Mouse (Mus musculus): ENCODE results near the gene Rce1.

Gene Rce1

DNA sequence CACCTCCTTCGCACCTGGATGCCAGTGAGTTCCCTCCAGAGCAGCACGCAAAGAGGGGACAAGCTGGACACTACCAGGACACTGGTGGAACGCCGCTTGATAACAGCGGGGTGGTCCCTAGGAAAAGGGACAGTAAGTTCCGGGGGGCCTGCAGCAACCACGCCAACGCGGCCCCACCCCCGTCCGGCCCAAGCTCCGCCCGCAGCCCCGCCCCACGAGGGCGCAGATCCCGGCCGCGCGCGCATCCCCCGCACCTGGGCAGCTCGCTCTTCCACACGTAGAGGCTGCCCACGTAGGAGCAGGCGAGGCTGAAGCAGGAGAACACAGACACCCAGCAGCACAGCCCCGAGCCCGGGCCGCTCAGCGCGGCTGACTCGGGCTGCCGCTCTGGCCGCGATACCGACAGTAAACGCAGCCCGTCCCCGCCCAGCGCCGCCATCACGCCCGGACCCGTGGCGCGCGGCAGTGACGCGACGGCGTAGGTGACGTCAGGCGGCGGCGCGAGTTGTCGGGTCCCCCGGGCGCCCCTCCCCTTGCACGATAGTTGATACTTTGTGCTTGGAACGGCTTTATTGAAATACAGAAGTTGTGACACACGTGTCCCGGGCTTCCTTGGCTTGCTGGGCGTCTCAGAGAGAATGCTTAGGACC is at the start of gene Rce1:
Gene Rce1 (minus strand): TSS at position 463 of the 650 bp plus-strand sequence.
- peak; percentile 87 to 95 for DNase-seq (ENCODE audit: low spot score in 2 of 2)

DNA sequence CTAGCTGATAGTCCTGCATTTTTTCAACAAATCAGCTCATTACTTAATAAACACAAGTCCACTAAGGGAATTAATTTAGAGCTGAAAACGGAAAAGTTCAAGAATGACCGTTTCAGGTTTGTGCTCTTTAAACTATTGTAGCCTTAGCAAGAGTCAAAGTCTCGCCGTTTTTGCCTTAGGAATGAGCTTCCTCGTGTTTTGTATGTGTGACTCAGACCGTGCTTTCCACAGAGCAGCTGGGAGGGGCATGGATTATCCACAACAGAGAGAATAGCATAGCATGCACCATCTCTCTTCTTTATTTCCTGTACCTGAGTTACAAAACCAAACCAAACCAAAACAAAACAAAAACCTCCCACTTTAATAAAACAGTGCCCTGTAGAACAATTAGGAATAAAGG is 47.0 kb upstream of the Rce1 start:
- no peak for DNase-seq (ENCODE audit: low spot score in 2 of 2)

GRCm38 (mm10) chr19:4670776-4671175 is 45.3 kb upstream of the Rce1 start:
- no peak for DNase-seq (ENCODE audit: low spot score in 2 of 2)

GRCm38 (mm10) chr19:4666815-4667214 is 41.4 kb upstream of the Rce1 start:
- DNase-seq (ENCODE audit: low spot score in 2 of 2): no peak

DNA sequence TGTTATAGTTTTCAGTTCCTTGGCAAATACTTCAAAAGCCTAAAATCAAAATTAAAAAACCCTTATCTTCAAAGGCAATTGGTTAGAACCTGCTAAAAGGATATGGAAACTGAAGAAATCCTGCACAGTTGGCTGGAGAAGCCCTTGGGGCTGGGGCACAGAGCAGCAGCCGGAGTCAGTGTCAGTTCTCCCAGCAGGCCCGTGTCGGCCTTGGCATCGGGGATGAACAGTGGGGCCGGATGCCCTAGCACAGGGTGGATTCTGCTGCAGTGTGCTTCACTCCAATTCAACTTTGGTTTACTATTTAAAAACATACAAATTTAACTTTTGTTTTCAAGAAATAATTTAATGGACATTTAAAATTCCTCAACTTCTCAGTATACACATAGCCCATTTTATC is 32.7 kb upstream of the Rce1 start:
- no peak for DNase-seq (ENCODE audit: low spot score in 2 of 2)

DNA sequence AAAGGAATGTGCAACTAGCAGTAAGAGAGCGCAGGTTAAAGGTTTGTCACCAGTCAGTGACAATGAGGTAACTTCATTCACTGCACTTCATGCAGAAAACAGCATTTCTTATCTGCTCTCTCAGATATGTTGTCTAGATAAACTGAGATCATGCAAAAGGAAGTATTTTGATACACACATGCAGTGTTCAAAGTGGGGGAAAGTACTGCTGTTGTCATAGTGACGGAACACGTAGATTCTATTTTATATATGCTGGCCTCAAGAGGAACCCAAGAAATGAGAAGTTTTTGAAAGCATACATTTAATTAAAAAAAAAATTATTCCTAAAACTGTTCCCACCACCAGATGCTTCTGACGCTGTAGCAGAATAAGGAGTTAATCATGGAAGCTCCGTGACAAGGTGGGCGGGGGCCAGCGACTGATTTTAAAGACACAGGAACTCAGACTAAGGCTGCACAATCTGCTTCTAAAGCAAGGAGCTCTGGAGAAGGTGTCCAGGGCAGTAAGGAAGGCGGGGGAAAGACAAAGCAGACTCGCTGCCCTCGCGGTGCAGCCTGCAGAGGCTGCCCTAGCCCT is 21.6 kb upstream of the Rce1 start:
- DNase-seq (ENCODE audit: low spot score in 2 of 2): no peak

DNA sequence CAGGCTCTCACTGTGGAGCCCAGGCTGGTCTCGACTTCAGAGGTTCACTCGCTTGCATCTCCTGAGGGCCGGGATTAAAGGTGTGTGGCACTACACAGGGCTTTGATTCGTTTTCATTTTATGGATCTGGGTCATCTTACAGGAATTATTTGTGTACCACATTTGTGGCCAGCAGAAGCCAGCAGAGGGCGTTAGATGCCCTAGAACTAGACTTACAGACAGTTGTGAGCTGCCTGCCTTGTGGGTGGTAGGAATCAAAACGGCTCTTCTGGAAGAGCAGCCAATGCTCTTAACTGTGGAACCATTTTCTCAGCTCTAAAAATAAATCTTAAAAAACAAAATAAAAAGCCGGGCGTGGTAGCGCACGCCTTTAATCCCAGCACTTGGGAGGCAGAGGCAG is 18.8 kb upstream of the Rce1 start:
- DNase-seq (ENCODE audit: low spot score in 2 of 2): no peak

- DNase-seq (ENCODE audit: low spot score in 2 of 2): no peak
Observed at GRCm38 (mm10) chr19:4635986-4636385, 10.5 kb upstream of the Rce1 start.

DNA sequence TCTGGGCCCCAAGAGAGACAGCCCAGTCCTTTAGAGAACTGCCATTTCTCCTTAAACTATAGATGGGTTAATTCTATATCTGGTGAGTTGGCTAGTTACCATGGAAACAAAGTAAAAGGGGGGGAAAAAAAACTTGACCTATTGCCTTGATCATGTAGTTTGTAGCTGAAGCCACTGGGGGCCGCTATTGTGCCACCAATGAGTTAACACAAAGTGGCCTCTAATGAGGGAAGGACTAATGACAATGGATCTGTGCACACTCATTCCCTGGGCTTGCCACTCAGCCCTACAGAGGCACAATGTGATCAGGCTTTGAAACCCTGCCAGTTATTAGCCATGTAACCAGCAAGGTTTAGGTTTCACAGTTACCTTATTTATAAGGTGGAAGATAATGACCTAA is 3.4 kb upstream of the Rce1 start:
- DNase-seq (ENCODE audit: low spot score in 2 of 2): peak; percentile 63 to 85

- DNase-seq (ENCODE audit: low spot score in 2 of 2): peak; percentile 47 to 81
Observed at GRCm38 (mm10) chr19:4625829-4626535, 541 bp upstream of the Rce1 start.

- DNase-seq (ENCODE audit: low spot score in 2 of 2): peak in 1 of 2 experiments; percentile 60
Observed at GRCm38 (mm10) chr19:4624406-4625178, 849 bp downstream of the Rce1 start.

- DNase-seq (ENCODE audit: low spot score in 2 of 2): no peak
Observed at GRCm38 (mm10) chr19:4624006-4624405, 1.4 kb downstream of the Rce1 start.

DNA sequence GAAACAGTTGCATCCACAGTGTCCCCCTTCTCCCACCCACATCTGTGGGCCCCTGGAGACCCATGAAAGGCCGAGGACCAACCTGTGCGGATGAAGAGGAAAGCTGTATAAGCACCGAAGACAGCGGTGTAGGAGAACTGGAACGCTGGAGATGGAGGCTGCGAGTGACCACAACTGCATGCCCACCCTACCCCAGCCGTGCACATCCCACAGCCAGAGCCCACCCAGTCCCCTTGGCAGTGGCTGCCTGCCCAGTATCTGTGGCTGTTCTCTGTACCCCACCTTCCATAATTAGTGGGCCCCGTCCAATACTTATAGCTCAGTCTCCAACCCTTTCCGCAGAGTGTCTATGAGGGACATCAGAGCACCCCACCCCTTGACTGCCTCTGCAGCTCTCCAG is 2.0 kb downstream of the Rce1 start:
- DNase-seq (ENCODE audit: low spot score in 2 of 2): no peak

- DNase-seq (ENCODE audit: low spot score in 2 of 2): no peak
Observed at GRCm38 (mm10) chr19:4622780-4623179, 2.7 kb downstream of the Rce1 start.

GRCm38 (mm10) chr19:4620721-4621120 is 4.7 kb downstream of the Rce1 start:
- no peak for DNase-seq (ENCODE audit: low spot score in 2 of 2)

DNA sequence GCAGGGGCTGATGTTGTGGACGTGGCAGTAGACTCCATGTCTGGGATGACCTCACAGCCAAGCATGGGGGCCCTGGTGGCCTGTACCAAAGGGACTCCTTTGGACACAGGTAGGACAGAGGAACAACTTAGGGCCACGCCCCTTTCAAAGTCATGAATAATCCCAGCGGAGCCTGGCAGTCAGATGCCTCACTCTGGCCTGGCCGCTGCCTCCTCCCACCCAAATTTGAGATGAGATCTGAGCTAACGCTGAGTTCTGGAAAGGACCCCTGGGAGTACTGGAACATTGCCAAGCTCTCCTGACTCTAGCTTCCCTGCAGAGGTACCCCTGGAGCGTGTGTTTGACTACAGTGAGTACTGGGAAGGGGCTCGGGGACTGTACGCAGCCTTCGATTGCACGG is 6.0 kb downstream of the Rce1 start:
- no peak for DNase-seq (ENCODE audit: low spot score in 2 of 2)

DNA sequence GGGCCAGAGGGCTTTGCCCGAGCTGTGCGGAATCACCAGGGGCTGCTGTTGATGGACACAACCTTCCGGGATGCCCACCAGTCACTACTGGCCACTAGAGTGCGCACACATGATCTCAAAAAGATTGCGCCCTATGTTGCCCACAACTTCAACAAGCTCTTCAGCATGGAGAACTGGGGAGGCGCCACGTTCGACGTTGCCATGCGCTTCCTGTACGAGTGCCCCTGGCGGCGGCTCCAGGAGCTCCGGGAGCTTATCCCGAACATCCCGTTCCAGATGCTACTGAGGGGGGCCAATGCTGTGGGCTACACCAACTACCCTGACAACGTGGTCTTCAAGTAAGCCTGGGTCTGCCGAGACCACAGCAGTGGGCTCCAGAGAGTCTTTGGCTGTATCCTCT is 7.3 kb downstream of the Rce1 start:
- DNase-seq (ENCODE audit: low spot score in 2 of 2): no peak

DNA sequence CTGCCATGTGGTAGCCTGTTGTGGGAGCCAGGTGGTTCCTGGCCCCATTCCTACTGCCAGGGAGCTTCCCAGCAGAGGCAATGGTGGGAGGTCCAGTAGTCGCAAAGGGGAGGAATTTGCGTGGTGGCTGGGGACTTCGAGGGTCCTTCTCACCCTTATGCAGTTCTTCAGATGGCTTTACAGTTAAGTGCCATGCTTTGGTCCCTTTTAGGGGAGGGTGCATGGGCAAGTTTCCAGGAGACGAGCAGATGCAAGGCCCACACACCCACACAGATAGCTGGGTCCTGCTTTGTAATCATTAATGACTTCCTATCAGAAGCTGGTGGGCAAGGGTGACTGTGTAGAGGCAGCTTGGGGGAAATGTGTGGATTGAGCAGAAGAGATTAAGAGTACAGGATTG is 8.9 kb downstream of the Rce1 start:
- no peak for DNase-seq (ENCODE audit: low spot score in 2 of 2)

DNA sequence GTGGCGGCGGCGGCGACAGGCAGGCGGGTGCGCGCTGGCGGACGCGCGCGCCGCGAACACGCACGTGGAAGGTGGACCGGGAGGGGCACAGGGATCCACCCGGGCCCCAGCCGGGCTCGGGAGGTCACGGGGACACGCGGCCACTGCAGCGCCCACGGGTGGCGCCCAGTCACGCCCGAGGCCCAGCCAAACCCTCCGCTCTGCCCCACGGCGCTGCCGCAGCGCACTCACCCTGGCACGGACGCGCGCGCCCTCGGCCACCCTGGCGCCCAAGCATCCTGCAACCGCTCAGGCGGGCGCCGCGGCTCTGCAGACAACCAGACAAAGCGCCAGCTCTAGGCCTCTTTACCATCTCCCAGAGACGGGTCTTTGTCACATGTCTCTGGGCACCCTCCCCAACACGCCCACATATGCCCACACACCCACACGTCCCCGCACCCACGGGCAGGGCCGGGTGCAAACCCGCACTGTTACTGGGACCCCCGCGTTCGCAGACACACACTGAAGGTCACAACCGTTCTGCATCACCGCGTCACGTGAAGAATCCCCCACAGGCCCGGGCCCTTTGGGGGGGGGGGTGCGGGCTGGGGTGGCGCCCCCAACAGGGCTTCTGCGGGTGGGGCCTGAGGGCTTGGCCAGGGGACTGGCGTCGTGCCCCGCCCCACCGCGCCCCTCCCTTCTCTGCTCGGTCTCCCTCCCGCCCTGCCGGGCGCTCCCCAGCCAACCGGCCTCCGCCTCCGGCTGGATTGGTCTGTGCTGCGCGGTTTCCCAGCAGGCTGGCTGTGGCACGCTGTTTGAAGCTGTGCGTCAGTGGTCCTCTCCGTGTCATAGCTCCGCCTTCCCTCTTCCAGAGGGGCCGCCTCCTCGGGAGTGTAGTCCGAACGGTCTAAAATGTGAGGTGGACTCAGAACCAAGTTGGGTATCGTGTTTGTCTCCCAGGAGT is 10.0 kb downstream of the Rce1 start, which contains the start of gene Lrfn4:
Gene Lrfn4 (minus strand): TSS at position 517 of the 943 bp plus-strand sequence.
- peak; percentile 69 to 82 for DNase-seq (ENCODE audit: low spot score in 2 of 2)

DNA sequence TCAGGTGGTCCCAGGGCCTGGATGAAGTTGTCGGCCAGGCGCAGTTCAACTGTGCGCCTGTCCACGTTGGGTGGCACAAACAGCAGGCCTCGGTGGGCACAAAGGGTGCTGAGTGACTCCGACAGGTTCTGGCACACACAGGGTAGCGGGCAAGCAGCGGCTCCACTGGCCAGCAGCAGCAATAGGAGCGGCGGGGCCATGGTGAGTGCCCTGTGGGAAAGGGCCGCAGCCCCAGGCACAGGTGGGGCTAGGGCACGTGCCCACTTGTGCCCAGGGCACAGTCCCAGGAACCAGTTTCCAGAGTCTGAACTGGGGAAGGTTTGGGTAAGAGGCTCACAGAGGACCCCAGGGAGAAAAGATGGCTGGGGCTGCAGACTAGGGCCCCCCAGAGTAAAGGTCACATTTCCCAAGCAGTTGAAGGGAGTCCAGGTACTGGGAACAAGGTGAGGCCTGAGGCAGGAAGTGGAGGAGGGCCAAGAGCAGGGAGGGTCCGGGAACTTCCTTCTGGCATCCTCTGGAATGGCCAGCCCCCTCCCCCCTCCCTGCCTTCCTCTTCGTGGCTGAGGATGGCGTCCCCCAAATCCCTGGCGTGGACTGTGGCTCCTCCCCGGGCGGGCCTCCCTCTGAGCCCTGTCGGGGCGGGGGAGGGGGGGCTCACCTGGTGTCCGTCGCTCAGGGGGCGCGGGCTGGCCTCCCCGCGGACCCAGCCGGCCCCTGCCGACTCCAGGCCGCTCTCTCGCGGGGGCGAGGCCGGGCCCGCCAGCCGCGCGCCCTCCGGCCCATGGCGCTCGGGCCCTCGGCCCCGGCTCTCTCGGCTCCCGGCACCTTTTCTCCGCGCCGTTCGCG is 10.9 kb downstream of the Rce1 start:
- no peak for DNase-seq (ENCODE audit: low spot score in 2 of 2)

Measured in spleen, postnatal 4 days (tissue).